Mouse (Mus musculus) gastrocnemius, postnatal 10 days (tissue): Measurements from ENCODE around the gene H2al1d. TPM values are rescaled to one million over a fixed set of nuclear protein-coding genes. Genes with fewer than 3 reads are reported as not detected.

Experiments
- total RNA-seq, 2 experiments: library from RNA; stranded (reverse); gene quantifications; 2 replicates each; pipeline ENCODE4 v1.2.3; 2021

Gene H2al1d
- total RNA-seq, 2 experiments from 2014 or later: not detected

Other genes starting within 250 kb of the H2al1d start
- gene H2al1a, start 9.6 kb upstream of the H2al1d start, total RNA-seq: not detected
- gene H2al1b, start 6.4 kb upstream of the H2al1d start, total RNA-seq: not detected
- gene H2al1c, start 3.2 kb upstream of the H2al1d start, total RNA-seq: not detected
- not detected for gene H2al1e, start 3.1 kb downstream of the H2al1d start, total RNA-seq
- gene H2al1f, start 6.3 kb downstream of the H2al1d start, total RNA-seq: not detected
- not detected for gene H2al1g, start 9.4 kb downstream of the H2al1d start, total RNA-seq
- not detected for gene H2al1h, start 12.7 kb downstream of the H2al1d start, total RNA-seq
- not detected for gene H2al1i, start 15.8 kb downstream of the H2al1d start, total RNA-seq
- not detected for gene H2al1j, start 19.0 kb downstream of the H2al1d start, total RNA-seq